Mouse (Mus musculus): ENCODE measurements around the gene Zfp46.
A peak's percentile ranks its signal among the peaks of the same experiment; 100 is the strongest.

Gene Zfp46

GRCm38 (mm10) chr4:136268912-136269311, 15.6 kb upstream of the Zfp46 start:
- DNase-seq: no peak

DNA sequence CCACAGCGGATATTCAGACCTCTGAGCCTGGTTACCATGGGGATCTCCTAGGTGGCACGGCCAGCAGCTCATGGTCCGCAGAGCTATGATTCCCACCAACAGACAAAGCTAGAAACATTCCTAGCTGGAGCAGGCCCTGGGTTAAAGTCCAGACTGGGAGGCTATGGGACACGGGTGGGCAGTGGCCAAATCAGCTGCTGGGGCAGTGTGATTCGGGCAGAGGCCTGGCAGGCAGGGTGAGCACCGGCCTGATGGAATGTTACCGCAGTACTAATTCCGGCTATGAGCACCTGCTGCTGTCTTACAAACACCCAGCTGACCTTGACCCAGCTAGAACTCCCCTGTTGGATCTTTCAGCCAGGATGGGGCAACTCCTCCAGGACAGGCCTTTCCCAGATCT, 13.8 kb upstream of the Zfp46 start:
- no peak for DNase-seq

GRCm38 (mm10) chr4:136281097-136281496, 3.4 kb upstream of the Zfp46 start:
- DNase-seq: no peak

DNA sequence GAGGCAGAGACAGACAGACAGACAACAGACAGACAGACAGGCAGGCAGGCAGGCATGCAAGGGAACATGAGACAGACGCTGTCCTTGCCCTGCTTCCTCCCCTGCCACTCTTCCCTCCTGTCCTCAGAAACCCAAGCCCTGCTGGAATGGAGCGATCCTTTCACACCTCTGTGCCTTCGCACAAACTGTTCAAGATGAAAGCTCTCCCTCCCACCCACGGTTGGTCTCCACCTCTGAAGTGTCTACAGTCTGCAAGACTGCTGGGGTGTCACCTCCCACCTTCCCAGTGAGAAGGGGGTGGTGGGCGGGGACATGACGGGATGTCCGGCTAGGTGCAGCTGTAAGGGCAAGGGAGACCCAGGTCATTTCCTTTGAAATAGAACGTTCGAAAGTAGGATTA, 2.9 kb upstream of the Zfp46 start:
- no peak for DNase-seq

DNA sequence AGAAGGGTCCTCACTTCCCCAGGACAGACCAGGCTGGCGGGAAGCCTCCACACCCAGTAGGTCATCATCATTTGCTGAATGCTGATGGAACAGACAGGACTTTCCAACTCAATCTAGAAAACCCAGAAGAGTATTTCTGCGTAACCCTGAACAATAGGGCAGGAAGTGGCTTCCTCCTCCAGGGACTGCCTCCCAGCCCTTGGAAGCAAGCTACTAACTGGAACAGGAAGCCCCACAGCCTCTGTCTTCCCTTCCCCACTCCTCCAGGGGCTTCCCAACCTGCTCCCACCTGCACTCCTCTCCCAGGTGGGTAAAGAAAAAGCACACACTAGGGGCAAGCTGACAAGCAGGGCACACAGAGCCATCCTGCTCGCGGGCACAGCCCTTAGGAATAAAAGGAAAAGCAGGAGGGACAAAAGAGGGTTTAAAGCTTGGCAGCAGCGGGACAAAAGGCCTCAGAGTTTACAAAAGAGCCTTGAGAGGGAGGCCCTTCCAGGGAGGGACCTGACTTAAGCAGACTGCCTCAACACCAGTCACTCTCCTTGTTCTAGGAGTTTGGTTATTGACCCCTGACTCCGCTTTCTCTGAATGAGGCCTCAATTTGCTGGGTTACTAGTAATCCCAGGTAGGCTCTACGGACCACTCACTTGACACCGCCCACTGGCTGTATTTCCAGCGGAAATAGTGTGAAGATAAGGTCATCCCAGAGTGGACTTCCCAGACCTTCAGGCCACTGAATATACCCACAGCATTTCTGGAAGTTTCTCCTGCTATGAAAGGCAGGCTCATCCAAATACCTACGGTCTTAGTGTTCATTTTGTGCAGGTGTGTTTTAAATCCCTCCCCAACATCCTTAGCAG, 1.6 kb upstream of the Zfp46 start:
- no peak for DNase-seq

DNA sequence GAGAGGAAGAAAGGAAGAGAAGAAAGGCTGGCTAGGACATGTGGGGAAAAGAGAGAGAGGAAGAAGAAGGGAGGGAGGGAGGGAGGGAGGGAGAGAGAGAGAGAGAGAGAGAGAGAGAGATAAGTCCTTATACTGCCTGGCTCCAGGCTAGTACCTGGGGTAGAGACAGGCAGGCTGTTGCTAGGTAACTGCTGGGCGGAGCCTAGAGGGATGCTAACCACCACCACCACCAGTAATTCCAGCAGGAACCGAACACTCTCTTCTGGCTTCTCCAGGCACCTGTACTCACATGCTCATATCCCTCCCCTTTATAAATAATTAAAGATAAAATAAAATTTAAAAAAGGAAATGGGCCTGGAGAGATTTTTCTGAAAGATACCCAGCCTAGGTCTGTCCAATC, 700 bp upstream of the Zfp46 start:
- no peak for DNase-seq

DNA sequence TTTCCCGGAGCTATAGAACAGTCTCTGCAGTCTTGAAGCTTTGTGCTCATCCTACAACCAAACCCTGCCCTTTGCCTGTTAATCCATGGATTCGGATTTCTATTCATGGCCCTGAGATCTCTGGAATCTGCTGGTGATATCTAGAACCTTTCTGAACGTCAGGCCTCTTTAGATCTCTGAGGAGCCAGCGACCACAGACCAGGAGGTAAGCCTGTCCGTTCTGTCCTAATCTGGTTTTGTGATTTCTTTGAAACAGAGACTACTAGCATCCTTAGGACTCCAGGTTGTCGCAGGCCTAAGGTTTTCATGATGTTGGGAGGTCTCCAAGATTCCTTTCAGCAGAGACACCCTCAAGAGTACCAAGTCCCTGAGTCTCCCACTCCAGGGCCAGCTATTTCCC, 408 bp downstream of the Zfp46 start:
- no peak for DNase-seq

- peak; percentile 91 for DNase-seq
Observed at GRCm38 (mm10) chr4:136285348-136285810, 896 bp downstream of the Zfp46 start.

DNA sequence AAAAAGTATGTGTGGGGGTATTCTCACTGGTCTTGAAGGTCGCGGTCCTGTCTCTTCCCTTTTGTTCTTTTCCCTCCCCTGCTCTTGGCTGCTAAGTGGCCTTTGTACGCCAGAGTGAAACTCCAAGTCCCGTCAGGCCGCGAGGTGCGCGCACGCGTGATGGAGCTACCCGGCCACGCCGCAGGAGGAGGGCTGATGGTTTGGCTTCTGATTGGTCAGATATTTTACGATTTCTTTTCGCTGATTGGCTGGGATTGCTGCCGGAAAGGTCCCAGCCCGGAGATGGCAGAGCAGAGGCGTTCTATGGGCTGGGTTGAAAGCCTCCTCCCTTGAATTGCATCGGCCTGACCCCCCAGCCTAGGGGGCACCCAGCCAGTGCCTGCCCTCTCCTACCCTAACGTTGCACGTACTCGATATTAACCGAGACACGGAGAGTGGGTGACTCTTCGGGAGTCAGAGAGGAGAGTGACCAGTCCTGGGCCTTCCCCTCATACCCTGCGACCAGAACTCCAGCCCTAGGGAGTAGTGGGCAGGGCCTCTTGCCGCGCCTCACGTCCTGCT, 1.4 kb downstream of the Zfp46 start:
- DNase-seq: peak; percentile 97

GRCm38 (mm10) chr4:136289918-136290780, 5.7 kb downstream of the Zfp46 start:
- no peak for DNase-seq

- no peak for DNase-seq
Observed at GRCm38 (mm10) chr4:136290781-136291595, 6.5 kb downstream of the Zfp46 start.

- no peak for DNase-seq
Observed at GRCm38 (mm10) chr4:136291692-136292091, 7.2 kb downstream of the Zfp46 start.

- no peak for DNase-seq
Observed at GRCm38 (mm10) chr4:136295941-136296340, 11.5 kb downstream of the Zfp46 start.

DNA sequence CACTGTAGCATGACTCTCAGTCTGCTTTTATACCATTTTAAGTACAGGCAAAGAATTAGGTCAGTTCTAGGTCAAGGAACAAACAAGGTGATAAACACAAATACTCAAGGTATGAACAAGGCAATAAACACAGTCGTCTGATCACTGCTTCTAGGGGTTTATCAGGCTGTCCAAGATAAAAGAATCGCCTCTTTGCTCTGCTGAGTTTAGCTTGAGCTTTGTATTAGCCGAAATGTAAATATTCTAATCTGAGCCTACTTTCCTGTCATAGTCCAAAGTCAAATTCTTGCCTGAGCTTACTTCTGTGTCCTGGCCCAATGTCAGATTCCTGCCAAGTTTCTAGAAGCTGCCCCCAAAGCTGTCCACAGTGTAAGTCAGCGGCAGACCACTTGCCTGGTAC, 18.0 kb downstream of the Zfp46 start:
- no peak for DNase-seq

DNA sequence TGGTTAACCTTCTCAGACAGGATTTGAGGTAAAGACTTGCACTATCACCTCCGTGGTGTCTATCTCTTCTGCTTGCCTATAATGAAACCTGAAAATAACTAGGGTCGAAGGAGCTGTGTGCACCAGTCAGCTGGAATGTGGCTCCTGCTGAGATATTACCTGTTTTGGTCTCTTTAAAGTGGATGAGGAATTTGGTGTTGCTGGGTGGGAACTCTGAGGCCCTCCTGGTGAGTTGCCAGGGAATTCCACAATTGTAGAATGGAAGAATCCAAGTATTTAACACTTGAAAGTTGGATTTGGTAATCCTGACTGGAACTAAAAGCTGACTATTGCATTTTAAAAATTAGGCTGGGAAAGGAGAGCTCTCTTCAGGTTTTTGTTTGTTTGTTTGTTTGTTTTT, 19.7 kb downstream of the Zfp46 start:
- DNase-seq: no peak

- DNase-seq: no peak
Observed at GRCm38 (mm10) chr4:136308355-136308754, 23.9 kb downstream of the Zfp46 start.

GRCm38 (mm10) chr4:136309780-136310179, 25.3 kb downstream of the Zfp46 start:
- peak; percentile 65 for DNase-seq

GRCm38 (mm10) chr4:136310229-136311041, 26.0 kb downstream of the Zfp46 start, which contains the start of gene Hnrnpr:
Gene Hnrnpr (plus strand): TSS chr4:136310942.
- DNase-seq: peak; percentile 99

- DNase-seq: peak; percentile 65
Observed at GRCm38 (mm10) chr4:136311042-136311999, 26.8 kb downstream of the Zfp46 start.

- no peak for DNase-seq
Observed at GRCm38 (mm10) chr4:136312616-136313015, 28.1 kb downstream of the Zfp46 start.

All from thymus, postnatal 14 days (tissue).